Mouse (Mus musculus) heart, embryonic 13.5 days (tissue): ENCODE measurements around the gene Tinag. TPM values are rescaled to one million over a fixed set of nuclear protein-coding genes. Genes with fewer than 3 reads are reported as not detected.
"Not testable (repeated sequence)": the region's sequence is repeated elsewhere in the genome, so short reads cannot be mapped to it uniquely, and the experiment has no call there.

ENCODE experiments used
- ATAC-seq: fragments of 200-750 bp; cut with Nextera tagmentation; 2 replicates; pipeline ENCODE4 v1.8.0; 2017; ENCODE audit warnings: moderate TSS enrichment; ENCODE audit not compliant: insufficient number of reproducible peaks, low FRiP score, low TSS enrichment; ENCODE audit errors: extremely low read depth
- H3K27ac ChIP-seq: fragments of 300-500 bp; sonication (generic); replicated peaks from 2 replicates; pipeline ENCODE4 v1.5.1; 2015; ENCODE audit warnings: moderate library complexity, mild to moderate bottlenecking, inconsistent platforms
- H3K27me3 ChIP-seq: fragments of 300-500 bp; sonication (generic); replicated peaks from 2 replicates; pipeline ENCODE4 v1.6.1; 2015; ENCODE audit warnings: mild to moderate bottlenecking, inconsistent platforms
- H3K36me3 ChIP-seq: fragments of 300-500 bp; sonication (generic); 2 replicates; pipeline ENCODE4 v1.6.1; 2015; ENCODE audit warnings: mild to moderate bottlenecking, inconsistent platforms
- H3K4me1 ChIP-seq: fragments of 300-500 bp; sonication (generic); 2 replicates; pipeline ENCODE4 v1.6.1; 2015; ENCODE audit warnings: inconsistent platforms
- H3K4me2 ChIP-seq: fragments of 300-500 bp; sonication (generic); 2 replicates; pipeline ENCODE4 v1.6.1; 2015; ENCODE audit warnings: inconsistent platforms, mild to moderate bottlenecking, moderate library complexity
- H3K4me3 ChIP-seq: fragments of 300-500 bp; sonication (generic); 2 replicates; pipeline ENCODE4 v1.5.1; 2015; ENCODE audit warnings: moderate library complexity, mild to moderate bottlenecking, inconsistent platforms
- H3K9ac ChIP-seq: fragments of 300-500 bp; sonication (generic); 2 replicates; pipeline ENCODE4 v1.6.1; 2015; ENCODE audit warnings: inconsistent platforms, mild to moderate bottlenecking, moderate library complexity
- H3K9me3 ChIP-seq: fragments of 300-500 bp; sonication (generic); 2 replicates; pipeline ENCODE4 v1.6.1; 2016; ENCODE audit warnings: inconsistent platforms
- WGBS: fragments of 180-500 bp; shearing (Covaris S2); methylation state at CpG from one replicate; pipeline ENCODE4 v1.1.7; 2015; ENCODE audit warnings: mixed read lengths; 5-methylcytosine and 5-hydroxymethylcytosine counted together
- polyA plus RNA-seq: library from polyadenylated mRNA; unstranded; fragments of >200 nt; fragmentation: Nextera tagmentation; extraction: Ambion mirVana; gene quantifications from 2 replicates; pipeline ENCODE4 v1.2.1, GENCODE M21; 2015

Tinag gene
- 0.19 and 0.31 TPM in 2 replicates for polyA plus RNA-seq

DNA sequence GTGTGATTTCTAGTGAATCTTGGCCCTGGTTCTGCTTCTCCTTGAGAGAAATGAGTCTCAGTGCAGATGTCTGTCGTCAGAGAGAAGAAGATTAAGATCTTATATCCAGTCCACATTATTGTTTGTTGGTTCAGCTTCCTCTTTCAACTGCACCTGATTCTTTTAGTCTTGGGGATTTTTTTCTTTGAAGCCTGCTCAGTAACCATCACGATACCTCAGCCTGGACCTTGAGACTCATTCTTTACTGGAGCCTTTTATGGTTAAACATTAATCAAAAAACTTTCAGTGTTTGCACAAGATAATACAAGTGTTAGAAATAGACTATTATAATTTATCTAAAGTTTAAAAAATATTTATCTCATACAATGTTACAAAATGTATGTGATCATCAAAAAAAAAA, at the start of gene Tinag:
Gene Tinag (minus strand): TSS at position 210 of the 400 bp plus-strand sequence.
- no peaks in the 10 kb centered on the region for H3K4me1 ChIP-seq
- no peak within 1 kb of the TSS for H3K4me2 ChIP-seq
- no peak within 1 kb of the TSS for H3K9ac ChIP-seq

DNA sequence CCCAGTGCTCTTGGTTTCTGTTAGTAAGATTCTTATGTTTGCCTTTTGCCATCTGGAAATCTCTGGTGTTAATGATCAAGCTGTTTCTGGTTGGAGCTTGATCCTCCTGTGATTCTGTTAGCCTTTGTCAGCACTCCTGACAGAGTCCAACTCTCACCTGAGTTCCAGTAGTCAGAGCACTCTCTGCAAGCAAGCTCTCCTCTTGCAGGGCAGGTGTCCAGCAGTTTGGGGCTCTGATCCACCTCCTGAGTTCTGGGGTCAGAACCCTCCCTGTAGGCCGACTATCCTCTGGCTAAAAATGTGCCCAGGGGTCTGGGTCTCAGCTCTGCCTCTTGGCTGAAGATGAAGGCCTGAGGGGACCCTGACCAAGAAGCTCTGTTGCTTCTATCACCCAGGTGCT, 37.6 kb upstream of the Tinag start:
- ATAC-seq, H3K9me3 ChIP-seq, H3K9ac ChIP-seq, H3K27me3 ChIP-seq, H3K4me3 ChIP-seq, H3K36me3 ChIP-seq, H3K4me1 ChIP-seq, H3K4me2 ChIP-seq, H3K27ac ChIP-seq: not testable (repeated sequence)
- WGBS: 83% methylated on average over 1 of the region's 1 CpGs

More for the DNA sequence above, at the start of gene Tinag:
- H3K4me3 ChIP-seq: no peak within 1 kb of the TSS
- H3K9me3 ChIP-seq: no peaks in the 10 kb centered on the region; the same call in 1 of the 2 replicates
- no peaks in the 10 kb centered on the region for H3K36me3 ChIP-seq
- no peaks in the 10 kb centered on the region for H3K27me3 ChIP-seq
- H3K27ac ChIP-seq: no peak within 1 kb of the TSS
- WGBS: 72% methylated on average over 2 of the region's 2 CpGs
- no peak for ATAC-seq

DNA sequence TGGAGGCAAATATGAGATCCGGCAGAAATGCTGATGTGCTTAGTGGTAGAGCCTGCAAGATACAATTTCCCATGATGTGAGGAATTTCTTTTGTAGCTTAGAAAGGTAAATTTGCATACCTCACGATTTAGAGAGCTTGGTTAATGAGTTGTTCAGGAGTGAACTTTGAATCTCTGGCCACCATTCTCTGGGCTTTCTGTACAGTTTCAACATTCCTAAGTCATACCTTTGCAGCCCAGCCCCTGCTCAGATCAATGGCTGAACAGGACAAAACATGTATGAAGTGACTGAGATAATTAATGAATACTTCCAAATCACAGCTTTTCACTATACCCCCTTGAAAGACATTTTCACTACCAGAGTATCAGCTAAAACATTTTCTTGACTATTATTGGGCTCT, 26.1 kb upstream of the Tinag start:
- no peak for ATAC-seq

DNA sequence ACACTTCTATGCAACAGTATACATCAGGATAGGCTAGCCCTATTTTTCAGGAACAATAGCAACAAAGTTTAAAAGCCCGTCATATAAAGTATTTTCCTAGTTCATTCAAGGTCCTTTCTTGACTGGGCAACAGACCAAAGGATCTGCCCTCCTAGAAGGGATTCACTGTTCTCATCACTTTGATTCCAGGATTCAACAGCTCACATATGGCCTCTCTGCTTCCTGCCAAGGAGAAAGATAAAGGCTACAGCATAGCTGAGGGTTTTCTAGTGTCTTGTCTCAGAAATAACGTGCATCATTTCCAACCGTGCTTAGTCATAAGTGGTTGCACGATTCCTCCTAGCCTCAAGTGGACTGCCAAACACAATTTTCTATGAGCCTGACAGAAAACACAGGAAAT, 11.0 kb upstream of the Tinag start:
- ATAC-seq: no peak
- no peak overlapping the region for H3K9ac ChIP-seq
- H3K36me3 ChIP-seq: no peaks in the 10 kb centered on the region
- H3K4me1 ChIP-seq: peaks cover 11% of the 10 kb centered on the region
- H3K4me2 ChIP-seq: no peak overlapping the region
- WGBS: 32% methylated on average over 4 of the region's 4 CpGs
- no peaks in the 10 kb centered on the region for H3K27me3 ChIP-seq
- H3K9me3 ChIP-seq: no peaks in the 10 kb centered on the region
- no peak overlapping the region for H3K4me3 ChIP-seq
- no peak overlapping the region for H3K27ac ChIP-seq

More for the DNA sequence above, 26.1 kb upstream of the Tinag start:
- Histone ChIP-seq H3K9ac (no peak overlapping the region), H3K4me1 (no peaks in the 10 kb centered on the region), H3K4me3 (no peak overlapping the region), H3K27ac (no peak overlapping the region), H3K9me3 (no peaks in the 10 kb centered on the region), H3K27me3 (no peaks in the 10 kb centered on the region), H3K36me3 (no peaks in the 10 kb centered on the region), H3K4me2 (no peak overlapping the region)
- 78% methylated on average over 2 of the region's 2 CpGs for WGBS

DNA sequence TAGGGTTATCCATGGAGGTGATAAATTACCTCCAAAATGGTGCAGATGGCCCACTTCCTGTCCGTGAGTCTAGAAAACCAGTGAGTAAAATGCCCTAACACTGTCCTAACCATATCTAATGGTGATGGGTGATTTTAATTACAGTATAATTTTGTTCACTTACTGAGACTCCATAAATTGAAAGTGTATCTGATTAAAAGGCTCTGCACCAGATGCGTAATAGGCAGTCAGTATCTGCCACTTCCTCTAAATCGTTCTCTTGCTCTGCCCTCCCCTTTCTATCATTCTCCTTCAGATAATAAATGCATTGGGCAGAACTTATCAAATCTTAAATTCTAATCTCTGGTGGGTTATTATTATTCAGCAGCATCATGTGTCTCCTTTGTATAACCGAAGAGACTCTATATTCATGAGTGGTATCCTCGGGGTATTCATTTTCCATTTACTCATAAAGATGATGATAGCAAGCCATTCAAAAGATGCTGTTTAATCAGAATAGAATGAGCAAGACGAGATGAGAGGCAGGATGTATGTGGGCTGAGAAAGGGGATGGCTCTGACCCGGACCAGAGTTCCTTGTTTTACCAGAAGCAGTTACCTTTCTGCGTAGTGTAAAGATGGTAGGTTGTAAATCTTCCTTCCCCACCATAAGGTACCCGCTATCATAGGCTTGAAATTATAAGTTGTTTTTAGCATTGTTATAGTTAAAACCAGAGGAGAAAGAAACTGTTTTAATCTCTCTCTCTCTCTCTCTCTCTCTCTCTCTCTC, 9.0 kb upstream of the Tinag start:
- Histone ChIP-seq H3K4me2 (no peak overlapping the region), H3K27me3 (no peaks in the 10 kb centered on the region), H3K36me3 (no peaks in the 10 kb centered on the region), H3K4me3 (no peak overlapping the region), H3K9me3 (no peaks in the 10 kb centered on the region), H3K9ac (no peak overlapping the region), H3K4me1 (peaks cover 11% of the 10 kb centered on the region), H3K27ac (no peak overlapping the region)
- no peak for ATAC-seq
- 75% methylated on average over 9 of the region's 9 CpGs for WGBS

DNA sequence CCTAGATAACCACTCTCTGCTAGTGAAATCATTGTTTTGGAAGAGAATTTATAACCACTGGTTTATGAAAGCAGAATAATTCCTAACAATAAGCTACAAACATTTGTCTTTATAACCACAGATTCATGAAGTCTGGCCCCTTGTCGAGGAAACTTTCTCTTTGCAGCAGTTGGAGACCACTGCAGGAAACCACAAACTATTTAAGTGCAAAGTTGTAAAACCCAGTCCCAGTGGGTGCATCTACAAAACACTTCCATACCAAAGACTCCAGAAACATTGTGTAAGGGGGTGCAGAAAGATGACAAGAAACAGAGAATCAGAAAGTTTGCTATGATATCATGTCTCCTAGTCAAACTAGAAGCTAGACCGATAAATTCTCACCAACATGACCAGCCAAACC, 5.8 kb upstream of the Tinag start:
- H3K9me3 ChIP-seq: no peaks in the 10 kb centered on the region
- H3K27me3 ChIP-seq: no peaks in the 10 kb centered on the region
- H3K9ac ChIP-seq: no peak overlapping the region
- no peak overlapping the region for H3K4me2 ChIP-seq
- H3K27ac ChIP-seq: no peak overlapping the region
- no peak overlapping the region for H3K4me3 ChIP-seq
- 66% methylated on average over 2 of the region's 2 CpGs for WGBS
- H3K36me3 ChIP-seq: no peaks in the 10 kb centered on the region
- peaks cover 6% of the 10 kb centered on the region for H3K4me1 ChIP-seq
- ATAC-seq: no peak

DNA sequence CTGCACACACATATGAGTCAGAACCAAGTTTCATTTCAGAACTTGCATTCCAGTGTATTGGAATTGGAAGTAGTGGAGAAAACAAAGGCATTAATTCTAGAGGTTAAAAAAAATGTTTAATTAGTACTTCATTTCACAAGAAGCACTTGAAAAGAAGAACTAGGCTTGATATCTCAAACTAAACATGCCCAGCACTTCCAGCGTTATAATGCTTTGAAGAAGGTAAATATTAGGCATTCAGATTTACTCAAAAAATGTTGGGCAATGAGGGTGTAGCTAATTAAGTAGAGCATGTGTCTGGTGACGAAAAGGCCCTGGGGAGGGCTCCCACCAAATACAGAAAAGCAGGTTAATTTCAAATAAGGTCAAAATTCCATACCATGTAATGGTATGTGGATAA, 4.1 kb upstream of the Tinag start:
- Histone ChIP-seq H3K27ac (no peak overlapping the region), H3K4me1 (peaks cover 5% of the 10 kb centered on the region; the same call in 1 of the 2 replicates), H3K4me2 (no peak overlapping the region), H3K36me3 (no peaks in the 10 kb centered on the region), H3K4me3 (no peak overlapping the region), H3K9ac (no peak overlapping the region), H3K27me3 (no peaks in the 10 kb centered on the region), H3K9me3 (no peaks in the 10 kb centered on the region)
- ATAC-seq: no peak
- 82% methylated on average over 2 of the region's 2 CpGs for WGBS

DNA sequence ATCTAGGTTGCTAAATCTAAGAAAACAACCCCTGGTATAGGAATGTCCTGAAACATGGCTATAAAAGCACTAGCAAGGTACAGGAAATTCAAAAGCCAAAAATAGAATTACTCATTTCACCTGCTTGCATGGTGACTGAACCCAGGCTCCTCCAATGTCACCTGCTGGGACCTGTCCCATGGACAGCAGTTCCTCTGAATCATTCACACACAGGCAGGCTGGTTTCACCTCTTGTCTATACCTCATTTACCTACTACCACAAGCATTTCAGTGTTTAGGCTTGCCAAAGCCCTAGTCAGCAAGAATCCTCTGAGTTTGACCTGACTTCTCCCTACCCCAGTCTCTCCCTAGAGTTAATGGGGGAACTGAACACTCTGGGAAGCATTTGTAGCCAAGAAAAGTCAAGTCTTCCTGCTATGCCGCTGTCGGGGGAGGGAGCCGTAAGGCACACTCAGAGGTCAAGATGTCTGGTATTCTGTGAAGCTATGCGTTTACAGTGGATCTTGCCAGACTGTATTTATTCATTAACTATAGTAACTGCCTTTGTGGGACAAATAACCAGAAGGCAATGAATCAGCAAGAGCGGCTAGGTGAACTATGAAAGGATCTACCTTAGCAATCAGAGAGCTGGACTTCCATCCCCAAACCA, 597 bp upstream of the Tinag start:
- WGBS: 76% methylated on average over 5 of the region's 5 CpGs
- Histone ChIP-seq H3K36me3 (no peaks in the 10 kb centered on the region), H3K4me3 (no peak overlapping the region), H3K4me1 (no peaks in the 10 kb centered on the region), H3K27me3 (no peaks in the 10 kb centered on the region), H3K9ac (no peak overlapping the region), H3K27ac (no peak overlapping the region), H3K4me2 (no peak overlapping the region), H3K9me3 (no peaks in the 10 kb centered on the region; the same call in 1 of the 2 replicates)
- ATAC-seq: no peak

DNA sequence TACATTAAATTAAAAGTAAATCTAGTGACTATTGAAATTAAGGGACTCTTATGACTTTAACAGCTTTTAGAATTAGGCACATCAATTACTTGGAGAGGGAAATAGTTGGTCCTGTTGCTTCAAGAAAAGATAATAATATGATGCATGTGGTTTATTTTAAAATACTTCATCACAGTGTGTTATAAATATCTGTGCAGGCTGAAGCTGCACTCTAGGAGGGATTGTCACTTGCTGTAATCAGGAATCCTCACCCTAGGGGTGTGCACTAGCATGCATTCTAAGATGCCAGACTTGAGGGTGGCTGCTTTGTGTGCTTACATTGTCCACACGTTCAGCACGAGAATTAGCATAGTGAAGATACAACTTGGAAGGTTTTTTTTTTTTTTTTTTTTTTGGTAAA, 10.2 kb downstream of the Tinag start:
- no peak for ATAC-seq
- H3K4me2 ChIP-seq: no peak overlapping the region
- H3K27ac ChIP-seq: no peak overlapping the region
- H3K4me1 ChIP-seq: peaks cover 6% of the 10 kb centered on the region
- no peaks in the 10 kb centered on the region for H3K27me3 ChIP-seq
- H3K36me3 ChIP-seq: no peaks in the 10 kb centered on the region
- H3K4me3 ChIP-seq: no peak overlapping the region
- WGBS: 19% methylated on average over 2 of the region's 2 CpGs
- no peak overlapping the region for H3K9ac ChIP-seq
- no peaks in the 10 kb centered on the region for H3K9me3 ChIP-seq

DNA sequence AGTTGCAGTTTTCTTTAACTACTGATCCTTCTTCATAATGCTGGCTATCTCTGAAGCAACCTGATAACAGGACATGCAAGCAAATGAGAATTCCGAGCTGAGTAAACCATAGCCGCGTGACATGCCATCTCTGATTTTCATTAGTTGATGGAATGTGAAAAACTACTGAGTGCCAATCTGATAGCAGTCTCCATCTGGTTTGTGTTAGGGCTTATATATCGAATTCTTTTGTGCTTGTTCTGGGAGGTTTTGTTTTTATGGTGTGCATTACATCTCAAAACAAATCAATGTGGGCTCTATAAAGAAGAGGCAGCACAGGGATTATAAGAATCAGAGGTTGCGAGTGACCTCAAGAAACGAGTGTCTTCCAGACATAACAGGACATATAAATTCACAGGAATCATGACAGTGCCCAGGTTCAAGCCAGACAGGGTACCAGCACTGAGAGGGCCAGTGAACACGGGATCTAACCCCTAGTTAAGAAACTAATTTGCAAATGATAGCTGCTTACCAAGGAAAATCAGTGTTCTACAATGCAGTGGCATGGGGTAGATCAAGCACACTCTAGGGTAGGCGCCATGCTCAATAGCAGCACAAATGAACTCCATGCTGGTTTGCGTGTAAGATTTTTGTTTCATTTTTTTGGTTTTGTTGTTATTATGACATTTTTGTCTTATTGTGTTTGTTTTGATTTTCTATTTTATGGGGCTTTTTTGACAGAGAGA, 13.0 kb downstream of the Tinag start:
- Histone ChIP-seq H3K4me1 (peaks cover 6% of the 10 kb centered on the region), H3K4me3 (no peak overlapping the region), H3K27ac (no peak overlapping the region), H3K36me3 (no peaks in the 10 kb centered on the region), H3K9ac (no peak overlapping the region), H3K27me3 (no peaks in the 10 kb centered on the region), H3K9me3 (no peaks in the 10 kb centered on the region), H3K4me2 (no peak overlapping the region)
- ATAC-seq: no peak
- WGBS: 57% methylated on average over 9 of the region's 9 CpGs

DNA sequence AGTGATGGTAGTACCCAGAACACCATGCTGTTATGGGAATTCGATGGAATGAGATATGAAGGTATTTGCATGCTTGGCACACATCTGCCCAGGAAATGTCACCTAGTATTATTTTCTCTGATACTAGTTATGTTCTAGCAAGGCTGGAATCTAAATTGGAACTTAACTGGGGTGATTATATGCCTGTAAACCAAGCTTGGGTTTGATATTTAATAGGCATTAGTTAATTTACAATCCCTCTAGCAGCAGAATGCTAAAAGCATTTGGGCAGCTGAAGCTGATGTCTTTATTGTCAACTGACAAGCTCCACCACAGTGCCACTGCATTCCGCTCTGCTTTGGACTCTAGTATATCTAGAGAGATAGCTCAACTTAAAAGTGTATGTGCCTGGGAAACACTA, 20.3 kb downstream of the Tinag start:
- no peak for ATAC-seq
- no peaks in the 10 kb centered on the region for H3K36me3 ChIP-seq
- no peaks in the 10 kb centered on the region for H3K9me3 ChIP-seq
- WGBS: 59% methylated on average over 2 of the region's 2 CpGs
- H3K4me2 ChIP-seq: no peak overlapping the region
- H3K4me3 ChIP-seq: no peak overlapping the region
- no peaks in the 10 kb centered on the region for H3K4me1 ChIP-seq
- no peak overlapping the region for H3K9ac ChIP-seq
- no peak overlapping the region for H3K27ac ChIP-seq
- H3K27me3 ChIP-seq: no peaks in the 10 kb centered on the region
